Mouse (Mus musculus) heart, postnatal 36 days (tissue): ENCODE data around the gene Glis1. TPM values are rescaled to one million over a fixed set of nuclear protein-coding genes. Genes with fewer than 3 reads are reported as not detected.

Source experiments
- DNase-seq, 2 experiments: peaks; one replicate each; pipeline ENCODE4 v3.0.0; 2021 to 2022
- intact Hi-C: fragments of 180-260 bp; cut with DNase I; formaldehyde crosslinking; loops from one replicate; pipeline ENCODE4 v1.15.1; 2025
- total RNA-seq, 2 experiments: library from RNA; stranded (reverse); gene quantifications; 2 replicates each; pipeline ENCODE4 v1.2.3; 2021

The Glis1 gene
- total RNA-seq, 2 experiments from 2014 or later, result 0.28 TPM; not detected in 1

DNA sequence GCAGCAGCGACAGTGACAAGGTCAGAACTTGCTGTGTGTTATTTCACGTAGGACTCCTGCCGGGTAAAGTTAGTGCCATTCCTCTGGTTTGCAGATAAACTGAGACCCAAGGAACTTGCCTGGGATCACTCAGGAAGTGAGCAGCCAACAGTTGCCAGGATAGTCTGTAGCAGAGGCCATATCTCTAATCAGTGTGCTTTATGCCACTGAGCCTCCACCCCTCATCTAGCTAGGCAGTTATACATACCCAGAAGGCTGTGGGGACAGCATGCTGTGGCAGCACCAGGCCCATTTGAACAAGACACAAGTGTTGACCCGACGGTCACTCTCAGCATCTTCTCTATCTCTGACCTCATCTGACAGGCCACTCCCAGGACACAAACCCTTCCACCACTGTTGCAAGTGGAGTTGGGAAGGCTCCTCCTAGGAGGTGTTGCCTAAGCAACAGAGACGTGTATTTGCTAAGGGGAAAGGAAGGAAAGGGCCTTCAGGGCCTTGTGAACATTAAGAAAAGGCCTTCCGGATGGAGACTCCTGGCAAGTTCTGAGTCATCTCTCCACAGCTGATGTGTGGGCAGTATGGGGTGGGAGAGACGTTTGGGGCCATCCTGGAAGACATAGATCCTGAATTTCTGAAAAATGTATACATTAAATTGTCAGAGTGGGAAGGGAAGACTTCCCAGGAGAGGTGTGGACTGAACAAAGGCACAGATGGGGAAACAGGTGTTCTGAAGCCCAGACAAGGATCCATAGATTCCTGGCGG lies 177.7 kb downstream of the Glis1 start:
- intact Hi-C loops, result no loop called here
- no peak for DNase-seq

DNA sequence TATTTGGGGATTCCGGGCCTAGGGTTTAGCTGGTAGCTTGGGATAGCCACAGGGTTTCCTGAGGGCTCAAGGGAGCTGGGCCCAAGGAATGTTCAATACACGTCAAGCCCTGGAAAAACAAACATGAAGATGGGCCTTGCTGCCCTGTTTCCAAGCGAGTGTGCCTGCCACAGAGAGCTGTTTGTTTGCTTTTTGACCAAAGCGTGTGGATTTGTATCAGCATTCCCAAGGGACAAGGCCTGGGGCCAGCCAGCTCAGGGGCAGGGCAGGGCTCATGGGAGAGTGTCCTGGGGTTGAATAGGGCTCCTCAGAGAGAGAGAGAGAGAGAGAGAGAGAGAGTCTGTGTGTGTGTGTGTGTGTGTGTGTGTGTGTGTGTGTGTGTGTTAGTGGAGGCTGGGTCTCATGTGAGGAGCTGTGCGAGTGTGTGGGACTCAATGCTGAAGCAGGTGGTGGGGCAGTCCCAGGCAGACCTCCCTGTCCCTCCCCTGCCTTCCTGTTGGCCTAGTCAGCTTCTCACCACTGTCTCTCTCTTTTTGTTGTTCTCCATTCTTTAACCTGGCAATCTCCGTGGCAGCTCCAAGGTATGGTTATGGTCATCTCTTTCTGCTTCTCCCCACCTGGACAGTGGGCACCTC lies 183.3 kb downstream of the Glis1 start:
- intact Hi-C loops, result no loop called here
- DNase-seq, result no peak

DNA sequence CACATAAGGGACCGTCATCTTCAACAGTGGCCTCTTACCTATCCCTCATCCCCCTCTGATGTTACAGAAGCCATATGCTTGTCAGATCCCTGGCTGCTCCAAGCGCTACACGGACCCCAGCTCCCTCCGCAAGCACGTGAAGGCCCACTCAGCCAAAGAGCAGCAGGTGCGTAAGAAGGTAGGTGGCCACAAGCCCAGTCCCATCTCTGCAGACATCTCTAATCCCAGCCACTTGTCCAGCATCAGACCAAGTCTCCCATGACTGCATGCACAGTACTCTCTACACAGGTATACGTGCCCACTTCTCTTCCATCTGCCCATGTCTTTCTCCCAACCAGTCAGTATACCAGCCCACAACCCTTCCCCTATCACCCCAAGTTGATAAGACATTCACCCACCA lies 185.1 kb downstream of the Glis1 start:
- intact Hi-C loops, result no loop called here
- no peak for DNase-seq

DNA sequence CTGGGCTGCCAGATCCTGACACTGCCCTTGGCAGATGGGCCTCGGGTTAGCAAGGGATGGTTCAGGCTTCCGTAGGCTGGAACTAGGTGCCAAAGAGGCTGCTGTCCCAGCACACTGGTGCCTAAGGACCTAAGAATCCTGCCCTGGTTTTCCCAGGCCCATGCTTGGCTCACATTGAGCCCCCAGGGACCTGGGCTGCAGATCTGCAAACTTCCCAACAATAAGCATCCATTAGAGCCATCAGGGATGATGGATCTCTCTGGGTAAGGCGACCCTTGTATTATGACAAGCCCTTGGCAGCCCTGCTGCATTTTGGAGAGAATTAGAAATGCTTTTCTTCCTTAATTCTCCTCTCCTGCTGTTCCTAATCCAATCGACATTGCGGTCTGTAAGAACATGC lies 187.0 kb downstream of the Glis1 start:
- DNase-seq, result no peak
- intact Hi-C loops, result no loop called here

DNA sequence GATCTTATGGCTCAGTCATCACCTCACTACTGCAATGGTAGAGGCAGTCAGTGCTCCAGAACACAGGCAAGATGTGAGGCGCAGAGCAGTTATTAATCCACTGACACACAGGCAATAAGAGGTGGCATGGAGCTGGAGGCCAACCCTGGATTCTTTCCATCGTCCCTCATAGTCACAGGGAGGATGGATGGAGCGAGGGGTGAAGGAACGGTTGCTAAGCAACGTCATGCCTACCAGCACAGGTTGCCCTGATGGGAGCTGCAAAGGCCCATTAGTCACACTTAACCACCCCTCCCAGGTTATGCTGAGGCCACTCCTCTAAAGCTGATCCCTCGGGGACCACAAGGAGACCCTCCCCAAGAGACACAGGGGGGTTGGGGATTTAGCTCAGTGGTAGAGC lies 187.9 kb downstream of the Glis1 start:
- DNase-seq, result no peak
- intact Hi-C loops, result no loop called here

DNA sequence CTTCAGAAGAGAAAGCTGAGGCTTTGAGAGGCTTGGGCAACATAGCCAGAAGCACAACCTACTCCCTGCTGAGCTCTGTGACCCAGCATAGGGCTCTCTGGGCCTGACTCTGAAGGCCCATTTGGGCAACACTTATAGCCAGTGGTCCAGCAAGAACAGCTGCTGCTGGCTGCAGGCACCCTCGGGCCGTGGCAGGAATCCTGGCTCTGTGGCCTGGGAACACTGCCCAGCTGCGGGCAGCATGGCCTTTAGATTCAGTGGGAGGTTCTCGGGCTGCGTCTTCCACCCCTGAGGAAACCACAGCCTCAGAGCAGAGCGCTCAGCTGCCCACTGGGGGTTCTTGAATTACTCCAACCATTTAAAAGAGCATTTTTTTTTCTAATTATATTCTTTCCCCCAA lies 189.5 kb downstream of the Glis1 start:
- DNase-seq, result peak; percentile 8 to 15
- intact Hi-C loops, result no loop called here

GRCm38 (mm10) chr4:107624951-107625350 lies 190.6 kb downstream of the Glis1 start:
- DNase-seq, result no peak
- intact Hi-C loops, result no loop called here

DNA sequence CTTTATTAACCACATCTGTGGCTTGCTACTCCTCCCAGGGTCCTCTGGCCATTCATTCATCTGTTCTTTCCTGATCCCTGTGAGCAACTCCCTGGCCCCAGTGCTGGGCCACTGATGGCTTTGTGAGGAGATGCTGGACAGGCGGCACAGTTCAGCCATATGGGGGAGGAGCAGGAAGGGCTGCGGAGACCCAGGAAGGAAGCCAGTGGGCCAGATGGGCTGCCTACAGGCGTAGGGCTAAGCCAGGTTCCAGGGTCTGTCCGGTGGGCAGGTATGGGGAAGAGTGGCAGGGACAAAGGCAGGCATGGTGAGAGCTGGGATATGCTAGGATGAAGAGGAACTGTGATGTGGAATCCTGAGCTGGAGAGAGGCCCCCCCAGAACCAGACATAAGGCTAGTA lies 193.8 kb downstream of the Glis1 start:
- DNase-seq, result no peak
- intact Hi-C loops, result no loop called here

DNA sequence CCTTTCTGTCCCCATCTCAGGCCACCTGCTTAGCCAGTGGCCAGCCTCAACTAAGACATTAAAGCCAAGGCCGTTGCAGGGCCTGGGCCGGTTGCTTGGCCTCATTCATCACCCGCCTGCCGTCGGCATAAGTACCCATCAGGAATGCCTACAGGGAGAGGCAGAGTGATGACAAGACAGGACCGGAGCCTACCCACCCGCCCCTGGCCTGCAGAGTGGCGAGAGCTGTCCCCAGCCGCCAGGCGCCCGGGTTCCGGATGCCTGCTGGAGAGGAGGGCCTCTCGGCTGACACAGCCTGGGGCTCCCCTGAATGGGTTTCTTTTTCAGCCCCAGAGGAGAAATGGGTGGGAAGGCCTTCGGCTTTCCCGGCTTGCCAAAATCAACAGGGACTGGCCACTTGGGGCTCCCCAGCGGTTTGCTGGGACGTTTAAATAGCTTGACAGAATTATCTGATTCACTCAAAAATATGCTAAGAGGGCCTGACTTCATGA lies 194.6 kb downstream of the Glis1 start:
- intact Hi-C loops, result no loop called here
- no peak for DNase-seq

- no peak for DNase-seq
- intact Hi-C loops, result loop anchor here (5.0 kb wide), 2 partner anchors 142 to 212 kb away; no protein-coding TSS in a partner anchor
Measured at GRCm38 (mm10) chr4:107634631-107635030, 200.2 kb downstream of the Glis1 start.

DNA sequence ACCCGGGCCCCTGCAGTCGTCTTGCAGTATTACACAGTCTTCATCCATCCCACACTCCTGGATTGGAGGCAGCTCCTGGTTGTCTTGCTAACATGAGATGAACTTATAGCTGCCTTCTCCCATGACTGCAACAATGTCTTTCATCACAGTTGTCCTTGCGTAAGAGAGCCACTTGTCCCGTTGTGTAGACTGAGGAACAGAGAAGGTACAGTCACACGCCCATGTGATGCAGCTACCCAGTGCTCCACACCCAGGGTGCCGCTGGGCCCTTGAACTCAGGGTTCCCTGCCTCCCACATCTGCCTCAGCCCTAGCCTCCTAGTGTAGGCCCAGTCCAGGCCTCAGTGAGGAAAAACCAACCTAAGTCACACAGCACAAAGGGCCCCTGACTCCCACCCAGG lies 201.7 kb downstream of the Glis1 start:
- DNase-seq, result no peak
- intact Hi-C loops, result loop anchor here (5.0 kb wide), 2 partner anchors 144 to 214 kb away; no protein-coding TSS in a partner anchor

DNA sequence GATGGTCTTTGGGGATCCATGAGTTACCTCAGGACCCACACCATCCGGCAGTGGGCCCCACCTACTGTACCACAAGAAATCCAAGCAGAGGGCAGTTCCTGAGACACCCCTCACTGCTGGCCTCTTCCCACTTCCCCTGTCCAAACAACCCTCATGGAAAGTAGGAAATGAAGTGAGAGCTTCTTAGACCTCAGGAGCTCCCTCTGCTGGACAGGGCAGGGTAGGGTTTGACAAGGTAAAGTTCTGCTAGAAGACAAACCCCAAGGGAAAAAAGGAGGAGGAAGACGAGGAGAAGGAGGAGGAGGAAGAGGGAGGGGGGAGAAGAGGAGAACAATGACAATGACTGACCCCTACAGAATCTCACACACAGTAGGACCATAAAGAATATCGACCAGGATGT lies 203.3 kb downstream of the Glis1 start:
- DNase-seq, result peak; percentile 14 to 27
- intact Hi-C loops, result loop anchor here (5.0 kb wide), 2 partner anchors 145 to 215 kb away; no protein-coding TSS in a partner anchor

DNA sequence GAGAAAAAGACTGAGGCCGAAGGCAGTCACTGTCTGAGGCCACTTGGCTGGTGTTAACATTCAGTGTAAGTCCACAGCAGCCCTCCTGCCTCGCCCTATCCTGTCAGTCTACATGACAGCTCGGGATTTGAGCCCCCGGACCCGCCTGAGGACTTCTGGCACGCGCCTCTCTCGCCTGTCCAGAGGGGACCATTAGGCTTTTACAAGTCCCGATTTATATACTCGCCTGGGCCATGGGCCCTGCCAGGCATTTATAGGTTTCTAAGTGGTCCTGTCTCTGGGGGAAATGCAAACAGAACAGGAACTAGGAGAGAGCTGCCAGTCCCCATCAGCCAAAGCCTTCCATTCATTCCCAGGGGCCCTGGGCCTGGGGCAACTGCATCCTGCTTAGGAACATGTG lies 203.9 kb downstream of the Glis1 start:
- DNase-seq, result no peak
- intact Hi-C loops, result loop anchor here (5.0 kb wide), 2 partner anchors 146 to 216 kb away; no protein-coding TSS in a partner anchor

GRCm38 (mm10) chr4:107641624-107642023 lies 207.2 kb downstream of the Glis1 start:
- no peak for DNase-seq
- intact Hi-C loops, result no loop called here

- no peak for DNase-seq
- intact Hi-C loops, result no loop called here
Measured at GRCm38 (mm10) chr4:107648959-107649485, 214.6 kb downstream of the Glis1 start.

- intact Hi-C loops, result no loop called here
- DNase-seq, result no peak
Measured at GRCm38 (mm10) chr4:107651021-107651496, 216.7 kb downstream of the Glis1 start.

- intact Hi-C loops, result loop anchor here (1.0 kb wide), 1 partner anchor 230 kb away; no protein-coding TSS in a partner anchor
- peak; percentile 59 to 73 for DNase-seq
Measured at GRCm38 (mm10) chr4:107652598-107653279, 218.3 kb downstream of the Glis1 start.

GRCm38 (mm10) chr4:107653280-107653643 lies 218.9 kb downstream of the Glis1 start:
- no peak for DNase-seq
- intact Hi-C loops, result loop anchor here (1.0 kb wide), 1 partner anchor 231 kb away; no protein-coding TSS in a partner anchor

DNA sequence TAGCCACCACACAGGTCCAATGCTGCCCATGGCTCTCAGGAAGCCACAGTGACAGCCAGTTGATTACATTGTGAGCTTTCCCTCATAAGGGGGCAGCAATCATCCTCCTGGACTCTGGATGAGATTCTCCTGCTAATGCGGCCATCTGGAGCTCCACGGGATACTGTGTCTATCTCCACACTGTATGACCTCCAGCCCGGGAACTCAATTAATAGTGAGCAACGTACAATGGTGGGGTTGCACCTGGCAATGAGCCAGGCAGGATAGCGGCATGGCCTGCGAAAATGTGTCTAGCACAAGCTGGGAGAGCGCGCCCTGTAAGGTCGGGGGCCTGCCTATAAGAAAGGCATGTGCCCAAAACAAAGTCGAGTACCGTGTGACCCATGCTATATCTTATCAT lies 226.3 kb downstream of the Glis1 start:
- intact Hi-C loops, result no loop called here
- no peak for DNase-seq

DNA sequence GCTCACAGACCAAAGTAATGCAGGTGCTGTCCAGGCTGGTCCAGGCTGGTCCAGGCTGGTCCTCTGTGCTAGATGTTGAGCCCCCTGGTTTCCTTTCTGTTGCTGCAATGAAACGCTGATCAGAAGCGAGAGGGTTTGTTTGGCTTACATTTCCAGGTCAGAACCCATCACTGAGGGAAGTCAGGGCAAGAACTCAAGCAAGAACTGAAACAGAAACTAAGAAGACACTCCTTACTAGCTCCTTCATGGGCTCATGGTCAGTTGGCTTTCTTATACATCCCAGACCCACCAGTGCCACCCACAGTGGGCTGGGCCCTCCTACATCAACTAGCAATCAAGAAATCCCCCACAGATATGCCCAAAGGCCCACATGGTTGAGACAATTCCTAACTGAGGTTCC lies 234.1 kb downstream of the Glis1 start:
- intact Hi-C loops, result no loop called here
- DNase-seq, result no peak

DNA sequence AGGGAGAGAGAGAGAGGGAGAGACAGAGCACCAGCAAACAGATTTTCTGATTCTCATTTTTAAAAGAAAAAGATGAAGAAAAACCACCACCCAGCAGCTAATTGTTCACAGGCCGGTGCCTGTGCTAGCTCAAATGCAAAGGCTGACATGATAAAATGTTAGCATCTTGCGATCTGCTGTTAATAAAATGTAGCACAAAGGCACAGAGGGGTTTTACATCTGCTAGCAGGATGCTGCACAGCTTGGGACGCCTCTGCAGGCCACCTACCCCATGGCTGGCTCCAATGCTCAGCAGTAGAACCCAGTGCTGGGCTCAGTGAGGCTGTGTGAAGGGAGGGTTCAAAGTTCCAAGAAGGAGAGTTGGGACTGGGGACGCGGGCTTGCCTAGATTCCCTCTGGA lies 236.3 kb downstream of the Glis1 start:
- intact Hi-C loops, result no loop called here
- no peak for DNase-seq
